Mouse (Mus musculus) left cerebral cortex, adult 2 months (tissue): ENCODE measurements at regions not wholly inside any gene's neighbourhood (a gene's known extent, or its start where the extent isn't known, plus 50 kb on each side); places are given as distances from the start of the nearest gene placed in this dataset.
A peak's percentile ranks its signal among the peaks of the same experiment; 100 is the strongest.
"Not testable (repeated sequence)": the region's sequence is repeated elsewhere in the genome, so short reads cannot be mapped to it uniquely, and the experiment has no call there.

Experiments
- DNase-seq, 2 experiments: peaks; one replicate each; pipeline ENCODE4 v3.0.0; 2021 to 2022; ENCODE audit warnings: low spot score in 2 of 2, mixed read lengths in 1 of 2; ENCODE audit errors: extremely low spot score in 1 of 2
- H3K27ac ChIP-seq: fragments of 200-600 bp; 2 replicates; pipeline ENCODE4 v1.8.1; 2022
- H3K4me3 ChIP-seq: fragments of 200-600 bp; 2 replicates; pipeline ENCODE4 v1.8.1; 2022
- CTCF ChIP-seq: fragments of 200-600 bp; IDR thresholded peaks from 2 replicates; pipeline ENCODE4 v1.8.1; 2022; ENCODE audit warnings: antibody characterized with exemption, mild to moderate bottlenecking, moderate library complexity
- intact Hi-C: fragments of 180-260 bp; cut with DNase I; formaldehyde crosslinking; loops from one replicate; pipeline ENCODE4 v1.15.1; 2025

DNA sequence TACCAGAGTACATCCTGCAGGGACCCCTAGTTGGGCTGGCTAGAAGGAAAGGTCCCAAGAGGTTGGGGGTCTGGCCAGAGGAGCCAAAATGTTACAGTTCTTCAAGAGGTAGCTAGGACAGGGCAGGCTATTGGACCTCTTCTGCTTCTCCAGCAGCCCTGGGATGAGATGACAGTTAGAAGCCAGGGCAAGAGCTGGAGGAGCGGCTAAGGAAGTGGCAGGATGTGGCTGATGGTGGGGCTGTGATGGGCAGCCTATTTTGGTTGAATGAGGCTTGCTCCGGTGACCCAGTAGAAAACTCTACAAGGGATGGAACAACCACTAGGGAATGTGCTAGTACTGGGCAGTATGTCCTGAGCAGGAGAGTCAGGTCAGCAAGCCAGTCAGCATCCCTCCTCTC, 82.8 kb downstream of the Ddx11 start:
- DNase-seq: no peak
- TF ChIP-seq CTCF: no peak
- Histone ChIP-seq H3K27ac (no peak overlapping the region), H3K4me3 (no peak overlapping the region)
- intact Hi-C loops: no loop called here

DNA sequence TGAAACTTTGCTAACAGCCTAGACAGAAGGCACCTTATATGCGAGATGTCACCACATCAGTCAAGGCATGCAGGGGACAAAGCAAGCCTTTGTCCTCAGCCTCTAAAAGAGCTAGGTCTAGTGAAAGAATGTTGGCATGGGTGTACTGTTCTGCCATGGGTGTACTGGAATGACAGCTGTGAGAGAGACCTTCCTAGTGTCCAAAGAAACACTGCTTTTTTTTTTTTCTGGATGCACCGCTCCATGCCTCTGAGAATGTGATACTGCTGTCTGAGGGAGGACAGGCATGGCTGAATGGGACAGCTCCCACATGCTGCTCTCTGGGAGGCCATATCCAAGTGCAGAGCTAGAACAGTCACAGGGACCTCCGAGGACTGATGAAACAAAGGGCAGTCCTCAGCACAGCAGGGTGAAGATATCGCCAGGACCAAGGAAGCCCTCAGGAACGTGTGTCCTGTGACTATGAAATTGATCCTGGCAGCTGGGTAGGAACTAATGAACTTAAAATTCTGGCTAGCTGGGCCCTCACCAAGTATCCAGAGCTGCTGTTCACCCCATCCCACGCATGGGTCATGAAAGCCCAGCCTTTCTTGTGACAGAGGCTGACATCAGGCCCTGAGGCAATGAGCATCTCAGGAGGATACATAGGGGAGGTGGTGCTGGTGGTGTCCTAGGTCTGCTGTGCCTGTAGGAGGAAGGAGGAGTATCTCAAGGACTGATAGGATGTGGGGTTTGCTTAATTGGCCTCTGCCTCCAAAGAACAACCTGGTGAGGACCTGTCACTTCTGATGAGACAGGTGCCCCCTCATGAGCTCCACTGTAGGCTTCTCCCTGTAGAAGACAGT, 84.6 kb downstream of the Ddx11 start:
- H3K27ac ChIP-seq, H3K4me3 ChIP-seq, intact Hi-C loops, DNase-seq: not testable (repeated sequence)

DNA sequence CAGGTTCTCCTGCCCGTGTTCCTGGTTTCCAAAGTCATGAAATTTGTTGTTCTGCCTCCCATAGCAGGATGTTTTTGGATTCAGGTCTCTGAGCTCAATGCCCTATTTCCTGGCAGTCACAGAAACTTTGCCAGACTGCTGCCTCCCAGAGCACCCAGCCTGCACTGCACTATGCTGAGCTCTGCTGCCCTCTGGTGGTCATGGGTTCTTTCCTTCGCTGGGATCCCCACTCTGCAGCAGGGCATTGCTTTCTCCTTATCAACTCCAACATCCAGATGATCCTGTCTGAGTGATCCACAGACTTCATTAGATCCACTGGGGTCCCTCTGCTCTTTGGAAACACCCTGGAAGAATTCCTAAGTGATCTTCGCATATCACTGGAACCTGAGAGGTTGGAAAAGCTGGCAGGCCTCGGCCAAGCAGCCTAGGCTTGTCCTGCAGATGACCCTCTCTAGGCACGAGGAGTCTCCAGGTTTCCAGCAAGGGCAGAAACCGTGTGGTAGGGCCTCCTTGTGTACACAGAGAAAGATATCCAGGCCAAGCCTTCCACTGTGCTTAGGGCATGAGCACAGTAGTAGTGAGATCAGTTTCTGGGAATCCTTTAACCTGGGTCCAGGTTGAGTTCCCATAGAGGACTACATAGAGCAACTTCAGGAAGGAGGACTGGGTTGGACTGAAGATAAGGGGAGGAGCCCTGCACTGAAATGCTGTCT, 85.6 kb downstream of the Ddx11 start:
- H3K4me3 ChIP-seq, H3K27ac ChIP-seq, intact Hi-C loops, DNase-seq: not testable (repeated sequence)
- TF ChIP-seq CTCF: peak; percentile 10

DNA sequence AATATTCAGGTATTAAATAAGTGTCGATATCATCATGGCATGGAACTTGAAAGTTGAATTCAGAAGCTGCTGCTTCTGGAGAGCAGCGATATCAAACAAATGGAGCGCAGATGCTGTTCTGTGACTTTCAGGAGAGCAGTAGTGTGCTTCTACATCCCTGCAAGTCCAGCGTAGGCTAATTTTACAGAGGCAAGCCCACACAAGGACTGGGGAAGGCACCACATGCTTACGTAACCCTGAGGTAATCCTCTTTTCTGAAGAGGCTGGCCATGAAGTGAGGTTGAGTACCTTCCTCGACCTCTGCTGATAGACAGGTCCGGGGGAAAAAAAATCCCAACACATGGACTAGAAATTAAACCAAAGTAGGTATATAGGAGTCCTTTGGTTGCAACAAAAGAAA, 88.2 kb downstream of the Ddx11 start:
- Histone ChIP-seq H3K27ac (peak overlapping the region; percentile 46), H3K4me3 (no peak overlapping the region)
- no peak for DNase-seq
- intact Hi-C loops: no loop called here
- TF ChIP-seq CTCF: no peak

- intact Hi-C loops: no loop called here
- TF ChIP-seq CTCF: no peak
- no peak overlapping the region for H3K4me3 ChIP-seq
- no peak for DNase-seq
- no peak overlapping the region for H3K27ac ChIP-seq
Observed at GRCm38 (mm10) chr17:66212616-66213015, 89.3 kb downstream of the Ddx11 start.

- Histone ChIP-seq H3K4me3 (no peak overlapping the region), H3K27ac (no peak overlapping the region)
- no peak for DNase-seq
- intact Hi-C loops: no loop called here
- TF ChIP-seq CTCF: no peak
Observed at GRCm38 (mm10) chr17:66218321-66218720, 95.0 kb downstream of the Ddx11 start.

GRCm38 (mm10) chr17:66219669-66220435, 96.5 kb downstream of the Ddx11 start:
- no peak for TF ChIP-seq CTCF

GRCm38 (mm10) chr17:66221256-66221655, 97.9 kb downstream of the Ddx11 start:
- H3K27ac ChIP-seq: no peak overlapping the region
- intact Hi-C loops: loop anchor here (5.0 to 10.0 kb wide), 2 partner anchors 69 to 356 kb away; no protein-coding TSS in a partner anchor
- H3K4me3 ChIP-seq: no peak overlapping the region
- peak; percentile 66 to 73 for DNase-seq
- TF ChIP-seq CTCF: peak; percentile 74

More at GRCm38 (mm10) chr17:66219669-66220435, 96.5 kb downstream of the Ddx11 start:
- intact Hi-C loops: loop anchor here (5.0 to 10.0 kb wide), 2 partner anchors 68 to 355 kb away; no protein-coding TSS in a partner anchor
- no peak for DNase-seq
- Histone ChIP-seq H3K4me3 (no peak overlapping the region), H3K27ac (no peak overlapping the region)

DNA sequence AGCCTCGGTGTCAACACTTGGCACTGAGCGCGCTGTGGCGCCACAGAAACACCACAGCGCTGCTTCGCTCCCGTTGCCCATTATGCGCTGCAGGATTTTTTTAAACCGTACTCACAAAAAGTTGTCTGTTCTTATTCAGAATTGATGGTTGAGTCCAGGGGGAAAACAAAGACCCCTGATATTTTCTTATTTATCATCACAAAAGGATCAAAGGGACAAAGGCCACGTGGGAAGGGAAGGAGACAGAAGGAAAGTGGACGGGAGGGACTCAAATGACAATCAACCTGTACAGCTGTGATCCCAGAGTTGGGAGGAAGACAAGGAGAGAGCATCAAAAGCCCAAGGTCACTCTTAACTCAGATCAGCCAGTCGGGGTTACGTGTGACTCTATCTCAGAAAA, 100.4 kb downstream of the Ddx11 start:
- H3K4me3 ChIP-seq: no peak overlapping the region
- no peak for DNase-seq
- intact Hi-C loops: loop anchor here (5.0 to 10.0 kb wide), 2 partner anchors 71 to 359 kb away; no protein-coding TSS in a partner anchor
- no peak overlapping the region for H3K27ac ChIP-seq
- no peak for TF ChIP-seq CTCF

DNA sequence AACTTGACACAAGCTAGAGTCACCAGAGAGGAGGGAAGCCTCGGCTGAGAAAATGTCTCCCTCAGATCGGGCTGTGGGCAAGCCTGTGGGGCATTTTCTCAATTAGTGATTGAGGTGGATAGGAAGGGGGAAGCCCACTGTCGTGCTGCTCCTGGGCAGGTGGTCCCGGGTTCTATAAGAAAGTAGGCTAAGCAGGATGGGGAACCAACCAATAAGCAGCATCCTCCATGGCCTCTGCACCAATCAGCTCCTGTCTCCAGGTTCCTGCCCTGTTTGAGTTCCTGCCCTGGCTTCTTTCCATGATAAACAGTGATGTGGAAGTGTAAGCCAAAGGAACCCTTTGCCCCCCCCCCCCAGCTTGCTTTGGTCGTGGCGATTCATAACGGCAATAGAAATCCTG, 100.9 kb downstream of the Ddx11 start:
- Histone ChIP-seq H3K27ac (no peak overlapping the region), H3K4me3 (no peak overlapping the region)
- no peak for TF ChIP-seq CTCF
- intact Hi-C loops: loop anchor here (5.0 to 10.0 kb wide), 2 partner anchors 72 to 359 kb away; no protein-coding TSS in a partner anchor
- DNase-seq: no peak

DNA sequence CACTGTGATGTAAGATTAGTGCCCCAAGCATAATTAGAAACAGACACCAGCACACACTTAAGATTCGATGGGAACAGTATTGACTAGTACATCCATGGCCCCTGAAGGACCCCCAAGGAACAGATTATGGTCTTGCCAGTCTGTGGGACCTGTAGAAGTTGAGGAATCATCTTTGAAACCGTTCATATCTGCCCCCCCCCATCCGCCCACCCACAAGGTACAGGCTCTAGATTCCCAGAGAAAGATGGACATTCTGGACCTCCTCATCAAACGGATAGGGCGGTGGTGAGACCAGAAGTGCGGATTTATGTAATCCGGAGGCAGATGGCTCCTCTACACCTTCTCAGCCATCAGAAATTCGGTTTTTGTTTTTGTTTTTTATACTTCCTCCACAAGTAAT, 109.1 kb downstream of the Ddx11 start:
- Histone ChIP-seq H3K27ac (peak overlapping the region; percentile 84), H3K4me3 (no peak overlapping the region)
- no peak for DNase-seq
- no peak for TF ChIP-seq CTCF
- intact Hi-C loops: no loop called here
